In genomic region chr17:85463497-85464392, GRCm38 (mm10) we compare ENCODE assay signal across 9 mouse cellular contexts.
A peak's percentile ranks its signal among the peaks of the same experiment; 100 is the strongest.
DNase-seq lines count a peak whose midpoint lies in the region; ATAC-seq and TF ChIP-seq lines count a peak whose summit lies in the region.
"Had no signal": no experiment of that assay in that cellular context is flagged by ENCODE, and none has a peak within 500 bp of the region (broad histone marks: within the 10 kb centered on the region; RNA-seq: fewer than 3 reads in every experiment).

No protein-coding gene starts in this region.

- TF ChIP-seq POLR2A in kidney, adult 2 months (IDR thresholded peaks at IDR 0.05; ENCODE audit: low read depth, low read length): no peak

- 10% methylated on average over 22 of the region's 22 CpGs for WGBS in embryonic facial prominence, embryonic 12.5 days
- WGBS in kidney, adult 2 months: 13% methylated on average over 22 of the region's 22 CpGs

- no peaks in the 10 kb centered on the region for H3K9me3 ChIP-seq in embryonic facial prominence, embryonic 12.5 days

- peaks cover 10% of the 10 kb centered on the region; the same call in 1 of the 2 replicates for H3K4me1 ChIP-seq in embryonic facial prominence, embryonic 12.5 days
- no peaks in the 10 kb centered on the region for H3K4me1 ChIP-seq in kidney, adult 2 months (ENCODE audit: control insufficient read depth, insufficient read depth, low read length)

- H3K36me3 ChIP-seq in embryonic facial prominence, embryonic 12.5 days: no peaks in the 10 kb centered on the region
- H3K36me3 ChIP-seq in kidney, adult 2 months (ENCODE audit: control insufficient read depth, insufficient read depth, low read length): no peaks in the 10 kb centered on the region

- H3K4me3 ChIP-seq in left cerebral cortex, adult 2 months: peak overlapping the region; percentile 9; the same call in 1 of the 2 replicates
- H3K4me3 ChIP-seq in embryonic facial prominence, embryonic 12.5 days: no peak overlapping the region
- no peak overlapping the region for H3K4me3 ChIP-seq in kidney, adult 2 months (ENCODE audit: insufficient read depth, low read depth, low read length)

- H3K27ac ChIP-seq in left cerebral cortex, adult 2 months: no peak overlapping the region
- H3K27ac ChIP-seq in embryonic facial prominence, embryonic 12.5 days: no peak overlapping the region
- no peak overlapping the region for H3K27ac ChIP-seq in kidney, adult 2 months (ENCODE audit: insufficient read depth, low read depth, low read length)

- H3K4me2 ChIP-seq in embryonic facial prominence, embryonic 12.5 days (replicated peaks): peak overlapping the region; percentile 32

- ATAC-seq in embryonic facial prominence, embryonic 12.5 days (ENCODE audit: insufficient number of reproducible peaks, insufficient read depth, low FRiP score, low TSS enrichment): no peak
- 0 out of 2 replicates have a peak, but pooled peaks have one; percentile 47 for ATAC-seq in monocyte, adult 5-6 weeks (replicated peaks; ENCODE audit: insufficient number of reproducible peaks, low FRiP score, low TSS enrichment, poor library complexity, severe bottlenecking)
- ATAC-seq in cerebellum, adult (ENCODE audit: insufficient number of reproducible peaks, low FRiP score, low TSS enrichment): no peak
- ATAC-seq: Patski had no signal

- H3K9ac ChIP-seq in embryonic facial prominence, embryonic 12.5 days: no peak overlapping the region

- H3K27me3 ChIP-seq in embryonic facial prominence, embryonic 12.5 days: peaks cover 94% of the 10 kb centered on the region
- H3K27me3 ChIP-seq in kidney, adult 2 months (replicated peaks; ENCODE audit: control insufficient read depth, insufficient read depth, low read length): peaks cover 3% of the 10 kb centered on the region; the same call in 1 of the 2 replicates

- DNase-seq in left cerebral cortex, adult 2 months (ENCODE audit: extremely low spot score in 1 of 2, low spot score in 2 of 2): no peak
- DNase-seq in left cerebral cortex, adult 8-10 months (ENCODE audit: low spot score in 2 of 2): no peak
- peak; percentile 41 for DNase-seq in kidney, adult 2 months
- DNase-seq in layer of hippocampus, postnatal 36 days: no peak
- no peak for DNase-seq in gastrocnemius, postnatal 36 days

- intact Hi-C loops in left cerebral cortex, adult 2 months (cut with DNase I): no loop called here
- intact Hi-C loops in gastrocnemius, postnatal 36 days (cut with DNase I): no loop called here

- TF ChIP-seq CTCF in left cerebral cortex, adult 2 months (IDR thresholded peaks at IDR 0.05): no peak
- no peak for TF ChIP-seq CTCF in kidney, adult 2 months (conservative IDR thresholded peaks at IDR 0.05; ENCODE audit: insufficient read depth, insufficient read length, low read depth, low read length)
